Mouse (Mus musculus) activated CD4-positive, CD25-positive, alpha-beta regulatory T cell, adult 4 months (primary cell): ENCODE data around the gene Krt76. TPM values are rescaled to one million over a fixed set of nuclear protein-coding genes. Genes with fewer than 3 reads are reported as not detected.

Experiments
- ATAC-seq: one replicate; pipeline ENCODE4 v1.8.0; 2017
- polyA plus RNA-seq, 2 experiments: library from polyadenylated mRNA; unstranded; fragments of 100-300 nt; shearing (Covaris generic); gene quantifications; one replicate each; pipeline ENCODE4 v1.2.1; 2017

Krt76 gene
- not detected for polyA plus RNA-seq

GRCm38 (mm10) chr15:101892820-101893219 lies at the start of gene Krt76:
Gene Krt76, minus strand, starts transcription at chr15:101892920.
- ATAC-seq = no peak

- no peak for ATAC-seq
Measured at GRCm38 (mm10) chr15:101941948-101942347, 49.2 kb upstream of the Krt76 start.

- ATAC-seq = no peak
Measured at GRCm38 (mm10) chr15:101940274-101940829, 47.6 kb upstream of the Krt76 start, which contains the start of gene Krt79. Gene Krt79, minus strand, starts transcription at chr15:101940324.

GRCm38 (mm10) chr15:101938600-101939308 lies 46.0 kb upstream of the Krt76 start:
- ATAC-seq = no peak

- ATAC-seq = no peak
Measured at GRCm38 (mm10) chr15:101933024-101933423, 40.3 kb upstream of the Krt76 start.

- ATAC-seq = no peak
Measured at GRCm38 (mm10) chr15:101929666-101930065, 36.9 kb upstream of the Krt76 start.

- no peak for ATAC-seq
Measured at GRCm38 (mm10) chr15:101929087-101929486, 36.4 kb upstream of the Krt76 start.

- no peak for ATAC-seq
Measured at GRCm38 (mm10) chr15:101927340-101928080, 34.8 kb upstream of the Krt76 start.

GRCm38 (mm10) chr15:101925041-101925440 lies 32.3 kb upstream of the Krt76 start:
- ATAC-seq = no peak

GRCm38 (mm10) chr15:101924635-101925034 lies 31.9 kb upstream of the Krt76 start, which contains the start of gene Krt4:
Gene Krt4, minus strand, starts transcription at chr15:101924735.
- no peak for ATAC-seq

GRCm38 (mm10) chr15:101922296-101922695 lies 29.6 kb upstream of the Krt76 start:
- no peak for ATAC-seq

GRCm38 (mm10) chr15:101916072-101916471 lies 23.4 kb upstream of the Krt76 start:
- no peak for ATAC-seq

GRCm38 (mm10) chr15:101904849-101905248 lies 12.1 kb upstream of the Krt76 start:
- no peak for ATAC-seq

- no peak for ATAC-seq
Measured at GRCm38 (mm10) chr15:101902171-101903149, 9.7 kb upstream of the Krt76 start.

- ATAC-seq = no peak
Measured at GRCm38 (mm10) chr15:101895216-101895615, 2.5 kb upstream of the Krt76 start.

- no peak for ATAC-seq
Measured at GRCm38 (mm10) chr15:101879776-101880175, 12.9 kb downstream of the Krt76 start.

GRCm38 (mm10) chr15:101878041-101878440 lies 14.7 kb downstream of the Krt76 start:
- no peak for ATAC-seq

- ATAC-seq = no peak
Measured at GRCm38 (mm10) chr15:101874383-101874782, 18.3 kb downstream of the Krt76 start.

GRCm38 (mm10) chr15:101873231-101873630 lies 19.5 kb downstream of the Krt76 start:
- ATAC-seq = no peak

- no peak for ATAC-seq
Measured at GRCm38 (mm10) chr15:101869431-101869830, 23.3 kb downstream of the Krt76 start, which contains the start of gene Krt77. Gene Krt77, minus strand, starts transcription at chr15:101869705.

GRCm38 (mm10) chr15:101866754-101867153 lies 26.0 kb downstream of the Krt76 start:
- no peak for ATAC-seq
